Mouse (Mus musculus) hematopoietic stem cell, adult 5-6 weeks (primary cell): Measurements from ENCODE around the gene Tns1. TPM values are rescaled to one million over a fixed set of nuclear protein-coding genes. Genes with fewer than 3 reads are reported as not detected.

Experiments
- ATAC-seq, 2 experiments: fragments of 125-278 bp in 1 of 2; replicated peaks in 1 of 2; 2 replicates each; pipeline ENCODE4 v1.8.0; 2016 to 2017; ENCODE audit warnings: inconsistent platforms in 2 of 2, mild to moderate bottlenecking in 2 of 2, moderate number of reproducible peaks in 2 of 2, low read depth in 1 of 2, moderate TSS enrichment in 1 of 2; ENCODE audit not compliant: low FRiP score in 2 of 2, poor library complexity in 2 of 2, severe bottlenecking in 2 of 2, insufficient read depth in 1 of 2, low TSS enrichment in 1 of 2
- total RNA-seq: library from RNA; stranded (forward); fragments of 172-1452, 232-1000 nt; gene quantifications from 2 replicates; pipeline ENCODE4 v1.2.3, GENCODE M21; 2017

The Tns1 gene
- total RNA-seq, 1 experiment from 2014 or later: 16.1 TPM

GRCm38 (mm10) chr1:74074693-74075485 lies 49.4 kb downstream of the Tns1 start:
- ATAC-seq: no peak

- no peak for ATAC-seq
These were observed 50.5 kb downstream of the Tns1 start for GRCm38 (mm10) chr1:74073791-74074190.

- ATAC-seq: no peak
These were observed 53.5 kb downstream of the Tns1 start for GRCm38 (mm10) chr1:74070745-74071144.

GRCm38 (mm10) chr1:74070001-74070551 lies 54.2 kb downstream of the Tns1 start:
- ATAC-seq: no peak

GRCm38 (mm10) chr1:74069085-74069835 lies 55.0 kb downstream of the Tns1 start:
- no peak for ATAC-seq

- ATAC-seq: peak; percentile 34 to 61
These were observed 55.7 kb downstream of the Tns1 start for GRCm38 (mm10) chr1:74068366-74069084.

- ATAC-seq: 0 out of 4 replicates have a peak, but pooled peaks have one; percentile 22 to 25
These were observed 56.4 kb downstream of the Tns1 start for GRCm38 (mm10) chr1:74067866-74068265.

GRCm38 (mm10) chr1:74066576-74066975 lies 57.7 kb downstream of the Tns1 start:
- no peak for ATAC-seq

- no peak for ATAC-seq
These were observed 58.2 kb downstream of the Tns1 start for GRCm38 (mm10) chr1:74066061-74066460.

GRCm38 (mm10) chr1:74060046-74060445 lies 64.2 kb downstream of the Tns1 start:
- ATAC-seq: no peak

GRCm38 (mm10) chr1:74059552-74059951 lies 64.7 kb downstream of the Tns1 start:
- ATAC-seq: no peak

- ATAC-seq: no peak
These were observed 65.5 kb downstream of the Tns1 start for GRCm38 (mm10) chr1:74058771-74059170.

GRCm38 (mm10) chr1:74058309-74058708 lies 65.9 kb downstream of the Tns1 start:
- ATAC-seq: no peak

GRCm38 (mm10) chr1:74057501-74057900 lies 66.7 kb downstream of the Tns1 start:
- ATAC-seq: no peak

- peak; percentile 81 for ATAC-seq
These were observed 68.7 kb downstream of the Tns1 start for GRCm38 (mm10) chr1:74055552-74055951.

- ATAC-seq: no peak
These were observed 69.8 kb downstream of the Tns1 start for GRCm38 (mm10) chr1:74054471-74054870.

- no peak for ATAC-seq
These were observed 70.2 kb downstream of the Tns1 start for GRCm38 (mm10) chr1:74054007-74054406.

GRCm38 (mm10) chr1:74053068-74053467 lies 71.2 kb downstream of the Tns1 start:
- ATAC-seq: no peak
